Mouse (Mus musculus): ENCODE data around the gene Cd109. TPM values are rescaled to one million over a fixed set of nuclear protein-coding genes. Genes with fewer than 3 reads are reported as not detected.

Gene Cd109
- total RNA-seq, 1 experiment from 2014 or later, result not detected

Other genes starting within 250 kb of the Cd109 start
- gene Dppa5a, start 247.4 kb upstream of the Cd109 start, total RNA-seq (2017), result not detected in 2 replicates
- not detected in 2 replicates for gene Ooep, start 236.8 kb upstream of the Cd109 start, total RNA-seq (2017)
- gene Ddx43, start 219.8 kb upstream of the Cd109 start, total RNA-seq (2017), result 0.58 TPM in 1 of 2 replicates, not detected in the other
- 2.2 TPM in 2 replicates for gene Cgas, start 172.3 kb upstream of the Cd109 start, total RNA-seq (2017)
- gene Mto1, start 167.3 kb upstream of the Cd109 start, total RNA-seq (2017), result 34.0 and 34.7 TPM in 2 replicates
- not detected in 2 replicates for gene Gm17324, start 166.8 kb upstream of the Cd109 start, total RNA-seq (2017)
- gene Eef1a1, start 126.4 kb upstream of the Cd109 start, total RNA-seq (2017), result 5,017 and 5,158 TPM in 2 replicates
- 7.0 and 9.0 TPM in 2 replicates for gene Slc17a5, start 27.5 kb upstream of the Cd109 start, total RNA-seq (2017)